Mouse (Mus musculus) cerebellum, adult (tissue): ENCODE data around the gene Tirap.

Experiments
- ATAC-seq: cut with Nextera tagmentation; 2 replicates; pipeline ENCODE4 v1.9.2; 2017; ENCODE audit warnings: mild to moderate bottlenecking, moderate library complexity, mixed read lengths; ENCODE audit not compliant: insufficient number of reproducible peaks, low FRiP score, low TSS enrichment

The Tirap gene

DNA sequence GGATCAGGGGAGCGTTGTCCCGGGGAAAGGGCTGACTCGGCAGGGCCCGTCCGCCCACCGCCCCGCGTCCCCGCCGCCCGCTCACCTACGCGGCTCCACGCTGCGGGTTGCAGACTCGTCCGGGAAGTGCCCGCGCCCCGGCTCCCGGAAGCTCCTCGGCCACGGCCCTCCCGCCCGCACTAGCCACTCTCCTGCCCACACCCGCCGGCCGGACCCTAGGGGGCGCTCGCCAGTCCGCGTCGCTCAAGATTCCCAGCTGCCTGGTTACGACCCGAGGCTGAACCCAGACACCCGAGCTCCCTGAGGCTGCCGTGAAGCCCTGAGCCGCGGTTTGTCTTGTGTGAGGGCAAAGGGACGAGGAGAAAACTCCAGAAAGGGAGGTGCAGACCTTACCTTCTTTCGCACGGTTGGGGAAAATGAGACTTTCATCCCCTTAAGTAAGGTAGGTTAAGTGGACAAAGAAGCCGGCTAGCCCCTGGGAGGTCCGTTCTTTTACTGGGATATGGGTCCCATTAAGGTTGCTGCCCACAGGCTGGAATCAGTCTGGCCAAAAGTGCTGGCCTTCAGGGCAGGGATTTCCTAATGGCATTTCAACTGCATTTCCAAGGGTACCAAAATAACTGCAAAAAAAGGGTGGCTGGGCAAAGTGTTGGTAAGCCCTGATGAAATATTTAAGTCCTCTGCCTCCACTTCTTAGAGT is at the start of gene Tirap, which contains the start of gene Srpr:
TSS of gene Tirap (minus strand) at position 520 of the 700 bp plus-strand sequence.
TSS of gene Srpr (plus strand) at position 404 of the 700 bp plus-strand sequence.
- ATAC-seq: peak; percentile 93

DNA sequence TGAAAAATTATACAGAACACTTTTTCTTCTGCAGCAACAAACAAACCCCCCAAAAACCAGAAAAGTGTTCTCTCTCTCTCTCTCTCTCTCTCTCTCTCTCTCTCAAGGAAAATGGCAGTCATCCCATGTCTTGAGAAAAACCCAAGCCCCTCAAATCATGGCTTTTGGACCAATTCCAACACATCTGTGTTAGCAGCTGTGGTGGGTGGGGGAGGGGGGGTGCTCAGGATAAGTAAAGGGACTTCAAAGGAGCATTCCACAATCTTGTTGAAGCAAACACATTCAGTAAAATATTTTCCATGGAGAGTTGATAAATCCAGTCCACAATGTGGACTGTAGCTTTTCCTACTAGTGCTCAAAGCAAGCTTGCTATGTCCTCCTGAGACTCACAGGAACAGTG is 49.4 kb upstream of the Tirap start:
- no peak for ATAC-seq

- ATAC-seq: no peak
Observed at GRCm38 (mm10) chr9:35247405-35247804, 47.3 kb upstream of the Tirap start.

GRCm38 (mm10) chr9:35239734-35240133 is 39.6 kb upstream of the Tirap start:
- ATAC-seq: no peak

- no peak for ATAC-seq
Observed at GRCm38 (mm10) chr9:35238915-35239571, 39.0 kb upstream of the Tirap start.

DNA sequence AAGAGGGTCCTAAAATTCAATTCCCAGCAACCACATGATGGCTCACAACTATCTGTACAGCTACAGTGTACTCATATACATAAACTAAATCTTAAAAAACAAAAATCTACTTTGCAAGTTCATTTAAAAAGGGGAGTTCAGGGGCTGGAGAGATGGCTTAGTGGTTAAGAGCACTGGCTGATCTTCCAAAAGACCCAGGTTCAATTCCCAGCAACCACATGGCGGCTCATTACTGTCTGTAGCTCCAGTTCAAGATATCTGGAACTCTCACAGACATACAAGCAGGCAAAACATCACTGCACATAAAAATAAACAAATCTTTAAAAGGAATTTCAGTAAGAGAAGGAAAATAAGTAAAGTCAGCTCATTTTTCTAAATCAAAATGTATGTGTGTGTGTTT is 38.3 kb upstream of the Tirap start:
- ATAC-seq: no peak

DNA sequence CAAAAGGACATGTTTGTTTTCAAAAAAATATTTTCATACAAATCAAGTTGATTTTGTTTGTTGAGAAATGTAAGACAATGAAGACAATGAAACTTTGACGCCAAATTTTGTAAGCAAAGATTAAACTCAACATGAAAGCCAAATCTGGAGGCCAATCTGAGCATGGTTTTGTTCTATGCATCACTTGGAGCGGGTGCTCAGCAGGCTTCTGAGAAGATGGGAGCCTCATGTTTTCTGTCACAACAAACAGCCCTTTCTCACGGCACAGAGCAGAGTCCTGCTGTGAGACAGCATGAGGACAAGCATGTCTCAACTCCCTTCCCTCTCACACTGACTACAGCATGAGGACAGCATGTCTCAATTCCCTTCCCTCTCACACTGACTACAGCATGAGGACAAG is 35.9 kb upstream of the Tirap start:
- no peak for ATAC-seq

DNA sequence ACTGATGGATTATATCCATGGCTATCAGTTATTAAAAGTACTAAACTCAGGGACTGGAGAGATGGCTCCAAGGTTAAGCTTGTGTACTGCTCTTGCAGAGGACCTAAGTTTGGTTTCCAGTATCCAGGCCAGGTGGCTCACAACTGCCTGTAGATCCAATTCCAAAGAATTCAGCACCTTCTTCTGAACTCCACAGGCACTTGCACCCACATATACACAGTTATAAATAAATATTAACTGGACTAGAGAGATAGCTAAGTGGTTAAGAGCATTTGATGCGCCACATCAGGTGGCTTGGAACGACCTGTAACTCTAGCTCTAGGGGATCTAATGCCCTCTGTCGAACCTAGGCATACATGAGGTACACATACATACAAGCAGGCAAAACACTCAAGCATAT is 28.6 kb upstream of the Tirap start:
- no peak for ATAC-seq

DNA sequence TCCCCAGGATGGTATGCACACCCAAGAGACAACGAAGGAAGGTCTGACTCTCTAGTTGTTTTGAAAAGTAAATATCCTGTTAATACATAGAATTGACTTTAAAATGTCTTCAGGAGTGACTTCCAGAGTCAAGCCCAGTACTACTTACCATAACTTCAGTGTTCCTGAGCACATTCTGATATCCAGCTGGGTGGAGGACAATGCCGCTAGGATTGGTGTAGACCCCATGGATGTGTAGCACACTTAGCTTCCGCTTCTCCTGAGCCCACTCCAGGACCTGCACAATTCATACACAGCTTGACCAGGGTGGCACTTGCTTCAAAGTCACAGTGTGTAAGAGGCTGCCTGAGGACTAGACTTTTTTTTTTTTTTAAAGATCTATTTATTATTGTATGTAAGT is 23.4 kb upstream of the Tirap start:
- no peak for ATAC-seq

GRCm38 (mm10) chr9:35217963-35218362 is 17.9 kb upstream of the Tirap start:
- ATAC-seq: no peak

DNA sequence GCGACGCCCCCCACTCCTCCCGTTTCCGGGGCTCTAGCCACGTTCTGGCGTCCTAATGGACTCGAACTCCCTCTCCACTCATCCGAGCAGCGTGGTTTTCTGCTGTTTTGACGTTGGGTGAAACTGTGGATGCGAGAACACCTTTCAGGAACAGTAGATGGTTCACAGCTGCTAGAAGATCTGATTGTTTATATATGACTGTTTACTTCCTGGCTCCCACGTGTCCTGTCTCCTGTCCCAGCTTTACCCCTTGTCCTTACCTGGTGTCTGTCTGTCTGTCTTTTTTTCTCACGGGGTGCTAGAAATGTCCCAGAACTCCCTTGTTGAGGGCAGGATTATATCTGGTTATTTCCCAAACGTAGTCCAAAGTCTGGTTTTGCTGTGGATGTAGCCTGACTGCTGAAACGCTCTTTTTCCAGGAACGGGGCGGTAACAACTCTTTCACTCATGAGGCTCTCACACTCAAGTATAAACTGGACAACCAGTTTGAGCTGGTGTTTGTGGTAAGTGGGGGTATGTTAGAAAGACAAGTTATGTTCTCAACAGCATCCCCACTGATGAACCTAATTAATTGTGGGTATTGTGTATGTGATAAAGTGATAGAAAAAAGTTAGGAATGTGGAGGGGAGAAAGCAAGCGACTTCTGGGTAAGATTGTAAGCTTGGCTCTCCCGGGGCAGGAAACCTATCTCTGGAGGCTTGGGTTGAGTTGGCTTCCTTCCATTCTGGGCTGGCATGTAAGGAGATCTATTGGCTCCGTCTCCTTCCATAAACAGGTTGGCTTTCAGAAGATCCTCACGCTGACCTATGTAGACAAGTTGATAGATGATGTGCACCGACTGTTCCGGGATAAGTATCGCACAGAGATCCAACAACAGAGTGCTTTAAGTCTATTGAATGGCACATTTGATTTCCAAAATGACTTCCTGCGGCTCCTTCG is 11.8 kb upstream of the Tirap start:
- no peak for ATAC-seq

DNA sequence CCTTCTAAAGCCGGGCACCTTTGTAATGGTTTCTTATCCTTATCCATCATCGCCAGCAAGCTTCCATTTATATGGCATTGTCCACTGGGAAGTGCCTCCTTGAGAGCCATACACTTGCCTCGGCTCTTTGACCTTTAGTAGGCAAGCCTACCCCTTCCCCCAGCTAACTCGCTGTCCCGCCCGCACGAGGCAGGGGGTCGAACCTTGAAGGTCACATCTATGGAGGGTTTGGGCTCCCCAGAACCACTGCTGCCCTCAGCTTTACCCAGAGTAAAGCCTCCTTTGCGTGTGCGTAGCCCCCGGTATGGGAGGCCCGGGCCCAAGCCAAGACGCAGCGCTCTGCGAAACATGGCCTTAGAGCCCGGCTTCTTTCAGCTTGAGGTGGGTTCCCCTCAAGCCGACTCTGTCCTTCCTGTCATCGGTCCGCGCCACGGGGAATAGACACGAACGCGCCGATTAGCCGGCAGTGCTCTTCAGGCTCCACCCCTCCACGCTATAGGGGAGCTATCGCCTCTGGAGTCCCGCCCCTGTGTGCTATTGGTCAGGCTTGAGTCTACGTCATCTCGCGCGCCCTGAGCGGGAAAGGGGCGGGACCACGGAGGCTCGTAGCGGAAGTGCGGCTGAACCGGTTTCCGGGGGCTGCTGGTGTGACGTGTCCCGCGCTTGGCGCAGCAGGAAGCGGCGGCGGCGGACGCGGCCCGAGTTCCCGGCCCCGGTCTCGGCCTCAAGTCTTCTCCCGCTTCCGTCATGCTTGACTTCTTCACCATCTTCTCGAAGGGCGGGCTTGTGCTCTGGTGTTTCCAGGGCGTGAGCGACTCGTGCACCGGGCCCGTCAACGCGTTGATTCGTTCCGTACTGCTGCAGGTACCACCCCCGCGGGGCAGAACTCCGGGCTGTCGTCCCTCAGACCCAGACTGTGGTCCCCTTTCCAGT is 10.7 kb upstream of the Tirap start, which contains the start of gene Foxred1:
TSS of gene Foxred1 (minus strand) at position 514 of the 933 bp plus-strand sequence.
- ATAC-seq: peak; percentile 97

DNA sequence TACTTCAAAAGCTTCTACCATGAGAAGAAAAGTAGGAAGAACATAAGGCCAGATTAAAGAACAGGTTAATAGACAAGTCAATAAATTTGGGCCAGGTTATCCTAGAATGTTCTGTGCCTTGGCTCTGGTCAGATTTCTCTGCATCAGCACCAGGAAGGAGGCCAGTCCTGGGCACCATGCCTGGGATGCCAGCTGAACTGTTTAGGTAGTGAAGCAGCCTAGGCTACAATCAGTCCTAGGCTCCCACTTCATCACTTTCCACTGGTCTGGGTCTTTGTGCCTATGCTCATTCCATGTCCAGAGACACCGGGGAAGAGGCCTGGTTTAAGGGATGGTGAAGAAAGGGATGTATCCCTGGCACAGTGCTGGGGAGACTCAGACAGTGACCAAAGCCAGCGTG is 4.3 kb upstream of the Tirap start:
- ATAC-seq: no peak

DNA sequence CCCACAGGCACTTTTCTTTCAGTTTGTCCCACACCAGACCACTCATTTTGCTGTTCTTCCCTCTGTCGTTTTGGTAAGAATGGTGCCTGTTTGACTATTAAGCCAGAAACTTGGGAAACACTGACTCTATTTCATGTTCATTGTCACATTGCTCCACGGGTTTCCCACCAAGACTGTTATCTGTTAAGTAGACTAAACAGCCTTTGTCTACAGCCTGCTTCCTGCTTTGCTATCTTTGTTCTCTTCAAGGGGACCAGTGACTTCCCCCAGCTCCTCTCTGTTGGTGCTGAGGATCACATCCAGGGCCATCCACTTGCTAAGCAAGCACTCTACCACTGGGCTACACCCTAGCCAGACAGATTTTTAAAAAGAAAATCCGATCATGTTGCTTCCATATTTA is 3.4 kb upstream of the Tirap start:
- no peak for ATAC-seq

GRCm38 (mm10) chr9:35200529-35201060 is 504 bp upstream of the Tirap start:
- ATAC-seq: no peak

GRCm38 (mm10) chr9:35198945-35199771 is 933 bp downstream of the Tirap start:
- ATAC-seq: peak; percentile 49; the same call in 1 of the 2 replicates

- no peak for ATAC-seq
Observed at GRCm38 (mm10) chr9:35198351-35198750, 1.7 kb downstream of the Tirap start.

DNA sequence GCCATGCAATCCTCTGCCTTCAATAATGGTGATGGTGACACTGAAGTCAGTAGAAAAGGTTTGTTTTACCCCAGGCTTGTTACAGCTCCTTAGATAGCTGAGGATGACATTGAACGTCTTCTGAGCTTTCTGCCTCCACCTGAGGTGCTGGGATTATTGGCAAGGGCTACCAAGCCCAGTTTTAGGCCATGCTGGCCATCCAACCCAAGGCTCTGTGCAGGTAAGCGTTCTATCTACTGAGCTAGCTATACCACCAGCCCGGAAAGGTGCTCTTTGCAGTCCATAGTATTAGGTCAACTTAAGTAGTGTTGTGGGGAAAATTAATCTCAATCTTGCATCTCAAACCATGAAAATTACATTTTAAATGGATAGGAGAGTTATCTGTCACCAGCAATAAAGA is 2.5 kb downstream of the Tirap start:
- no peak for ATAC-seq

GRCm38 (mm10) chr9:35194048-35194447 is 6.0 kb downstream of the Tirap start:
- no peak for ATAC-seq
